Mouse (Mus musculus): ENCODE measurements at regions not wholly inside any gene's neighbourhood (a gene's known extent, or its start where the extent isn't known, plus 50 kb on each side); places are given as distances from the start of the nearest gene placed in this dataset.

DNA sequence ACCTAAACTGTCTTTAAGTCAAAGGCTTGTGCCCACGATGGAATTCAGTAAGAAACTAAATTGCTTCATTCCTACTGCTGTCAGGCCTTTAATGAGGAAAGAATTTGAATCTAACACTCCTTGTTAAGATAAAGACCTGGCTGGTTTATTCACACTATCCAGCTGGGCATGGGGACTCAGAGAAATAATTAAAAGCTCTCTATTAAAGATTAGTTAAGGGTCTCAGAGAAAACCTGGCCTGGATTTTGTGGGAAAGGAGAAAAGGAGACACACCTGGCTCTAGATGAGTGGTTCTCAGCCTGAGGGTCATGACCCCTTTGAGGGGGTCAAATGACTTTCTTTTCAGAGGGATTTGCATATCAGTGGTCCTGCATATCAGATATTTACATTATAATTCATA is 178.7 kb downstream of the Plpp3 start:
- TF ChIP-seq POLR2A (IDR thresholded peaks at IDR 0.05; ENCODE audit: low read depth, low read length) (no peak), CTCF (conservative IDR thresholded peaks at IDR 0.05; ENCODE audit: insufficient read depth, insufficient read length, low read depth, low read length) (no peak)
